Mouse (Mus musculus) brain, embryonic 14.5 days (tissue): Measurements from ENCODE around the gene Camkk2.

Source experiments
- CTCF ChIP-seq: fragments of 200-500 bp; IDR thresholded peaks from 2 replicates; pipeline ENCODE4 v1.5.1; 2012; ENCODE audit warnings: inconsistent platforms, mild to moderate bottlenecking, moderate library complexity, borderline replicate concordance; ENCODE audit not compliant: insufficient read depth, insufficient read length; ENCODE audit errors: extremely low read depth
- POLR2A ChIP-seq: fragments of 200-500 bp; IDR thresholded peaks from 2 replicates; pipeline ENCODE4 v1.6.1; 2012; ENCODE audit warnings: mild to moderate bottlenecking, inconsistent platforms, borderline replicate concordance; ENCODE audit not compliant: poor library complexity, insufficient read depth, insufficient read length, severe bottlenecking; ENCODE audit errors: extremely low read depth

DNA sequence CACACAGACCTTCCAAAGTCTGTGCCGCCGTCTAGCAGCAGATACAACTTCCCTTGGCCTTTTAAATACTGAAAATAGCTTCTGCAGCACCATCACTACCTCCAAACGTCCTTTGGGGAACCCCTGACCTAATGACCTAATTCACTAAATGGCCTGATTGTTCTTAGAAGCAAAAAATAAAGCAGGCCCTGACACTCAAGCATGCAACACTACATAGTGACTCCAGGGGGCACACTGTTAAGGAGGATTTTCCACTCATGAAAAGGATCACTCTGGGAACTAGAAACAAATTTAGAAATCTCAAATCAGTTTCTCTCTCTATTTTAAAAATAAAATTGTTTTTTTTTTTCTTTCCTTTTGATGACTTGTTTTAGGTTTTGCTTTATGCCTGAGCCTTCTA, 26.3 kb upstream of the Camkk2 start:
- TF ChIP-seq POLR2A (no peak), CTCF (peak; percentile 33; the same call in 1 of the 2 replicates)
